Mouse (Mus musculus): Measurements from ENCODE around the gene Atp6v0b. TPM values are rescaled to one million over a fixed set of nuclear protein-coding genes. Genes with fewer than 3 reads are reported as not detected.

The Atp6v0b gene
- polyA plus RNA-seq, 1 experiment from 2014 or later: 263 TPM

GRCm38 (mm10) chr4:117884146-117884545, 3.0 kb downstream of the Atp6v0b start:
- H3K4me1 ChIP-seq (replicated peaks): peaks cover 60% of the 10 kb centered on the region
- H3K9me3 ChIP-seq: no peaks in the 10 kb centered on the region
- H3K4me3 ChIP-seq: peak overlapping the region; percentile 87
- H3K36me3 ChIP-seq: peaks cover 52% of the 10 kb centered on the region
- 89% methylated on average over 1 of the region's 1 CpGs for WGBS
- DNase-seq (ENCODE audit: low spot score): no peak
- peak overlapping the region; percentile 96; the same call in 1 of the 2 replicates for H3K27ac ChIP-seq
- H3K27me3 ChIP-seq (ENCODE audit: insufficient read depth, poor library complexity, severe bottlenecking): no peaks in the 10 kb centered on the region

GRCm38 (mm10) chr4:117882701-117883691, 4.1 kb downstream of the Atp6v0b start, which contains the start of gene B4galt2:
TSS of gene B4galt2 (minus strand) at chr4:117883487.
- Histone ChIP-seq H3K27ac (peak within 1 kb of the TSS; percentile 96), H3K4me1 (replicated peaks) (peaks cover 69% of the 10 kb centered on the region), H3K4me3 (peak within 1 kb of the TSS; percentile 87), H3K27me3 (ENCODE audit: insufficient read depth, poor library complexity, severe bottlenecking) (no peaks in the 10 kb centered on the region), H3K9me3 (no peaks in the 10 kb centered on the region), H3K36me3 (peaks cover 56% of the 10 kb centered on the region)
- WGBS: under 1% methylated on average over 95 of the region's 103 CpGs
- DNase-seq (ENCODE audit: low spot score): peak; percentile 68

- WGBS: 83% methylated on average over 5 of the region's 5 CpGs
- peaks cover 77% of the 10 kb centered on the region for H3K36me3 ChIP-seq
These were observed 8.4 kb downstream of the Atp6v0b start for GRCm38 (mm10) chr4:117878703-117879102.

GRCm38 (mm10) chr4:117878301-117878700, 8.8 kb downstream of the Atp6v0b start:
- Histone ChIP-seq H3K27ac (0 out of 2 replicates have a peak overlapping the region, but pooled peaks have one; percentile 18), H3K4me1 (replicated peaks) (peaks cover 37% of the 10 kb centered on the region), H3K36me3 (peaks cover 81% of the 10 kb centered on the region), H3K27me3 (ENCODE audit: insufficient read depth, poor library complexity, severe bottlenecking) (no peaks in the 10 kb centered on the region), H3K9me3 (no peaks in the 10 kb centered on the region), H3K4me3 (no peak overlapping the region)
- DNase-seq (ENCODE audit: low spot score): no peak
- WGBS: 78% methylated on average over 10 of the region's 10 CpGs

More at GRCm38 (mm10) chr4:117878703-117879102, 8.4 kb downstream of the Atp6v0b start:
- Histone ChIP-seq H3K9me3 (no peaks in the 10 kb centered on the region), H3K27ac (no peak overlapping the region), H3K4me3 (no peak overlapping the region), H3K27me3 (ENCODE audit: insufficient read depth, poor library complexity, severe bottlenecking) (no peaks in the 10 kb centered on the region), H3K4me1 (replicated peaks) (peaks cover 39% of the 10 kb centered on the region)
- no peak for DNase-seq (ENCODE audit: low spot score)

- Histone ChIP-seq H3K36me3 (peaks cover 55% of the 10 kb centered on the region), H3K4me1 (replicated peaks) (peaks cover 41% of the 10 kb centered on the region), H3K27me3 (ENCODE audit: insufficient read depth, poor library complexity, severe bottlenecking) (no peaks in the 10 kb centered on the region; the same call in none of the 2 replicates), H3K27ac (no peak overlapping the region), H3K4me3 (no peak overlapping the region), H3K9me3 (no peaks in the 10 kb centered on the region)
- no peak for DNase-seq (ENCODE audit: low spot score)
- 94% methylated on average over 9 of the region's 9 CpGs for WGBS
These were observed 13.5 kb downstream of the Atp6v0b start for GRCm38 (mm10) chr4:117873615-117874014.

GRCm38 (mm10) chr4:117872471-117872886, 14.7 kb downstream of the Atp6v0b start, which contains the start of gene Ccdc24:
TSS of gene Ccdc24 (minus strand) at chr4:117872557.
- Histone ChIP-seq H3K9me3 (no peaks in the 10 kb centered on the region), H3K27me3 (ENCODE audit: insufficient read depth, poor library complexity, severe bottlenecking) (peaks cover 7% of the 10 kb centered on the region), H3K4me3 (peak within 1 kb of the TSS; percentile 40), H3K36me3 (peaks cover 44% of the 10 kb centered on the region), H3K27ac (peak within 1 kb of the TSS; percentile 64), H3K4me1 (replicated peaks) (peaks cover 45% of the 10 kb centered on the region)
- 4% methylated on average over 14 of the region's 14 CpGs for WGBS
- DNase-seq (ENCODE audit: low spot score): peak; percentile 60

- peaks cover 49% of the 10 kb centered on the region for H3K4me1 ChIP-seq (replicated peaks)
- 66% methylated on average over 7 of the region's 7 CpGs for WGBS
- DNase-seq (ENCODE audit: low spot score): no peak
These were observed 15.3 kb downstream of the Atp6v0b start for GRCm38 (mm10) chr4:117871787-117872186.

GRCm38 (mm10) chr4:117870437-117870836, 16.7 kb downstream of the Atp6v0b start:
- DNase-seq (ENCODE audit: low spot score): no peak
- Histone ChIP-seq H3K4me1 (replicated peaks) (peaks cover 58% of the 10 kb centered on the region), H3K27ac (no peak overlapping the region), H3K9me3 (no peaks in the 10 kb centered on the region), H3K27me3 (ENCODE audit: insufficient read depth, poor library complexity, severe bottlenecking) (peaks cover 15% of the 10 kb centered on the region), H3K36me3 (peaks cover 24% of the 10 kb centered on the region), H3K4me3 (no peak overlapping the region)
- WGBS: 53% methylated on average over 1 of the region's 1 CpGs

More at GRCm38 (mm10) chr4:117871787-117872186, 15.3 kb downstream of the Atp6v0b start:
- no peak overlapping the region for H3K4me3 ChIP-seq
- H3K27ac ChIP-seq: no peak overlapping the region
- H3K27me3 ChIP-seq (ENCODE audit: insufficient read depth, poor library complexity, severe bottlenecking): peaks cover 14% of the 10 kb centered on the region
- H3K9me3 ChIP-seq: no peaks in the 10 kb centered on the region
- peaks cover 37% of the 10 kb centered on the region for H3K36me3 ChIP-seq

- Histone ChIP-seq H3K4me1 (replicated peaks) (peaks cover 59% of the 10 kb centered on the region), H3K4me3 (no peak overlapping the region), H3K27ac (no peak overlapping the region), H3K9me3 (no peaks in the 10 kb centered on the region), H3K27me3 (ENCODE audit: insufficient read depth, poor library complexity, severe bottlenecking) (peaks cover 15% of the 10 kb centered on the region), H3K36me3 (peaks cover 13% of the 10 kb centered on the region)
- 77% methylated on average over 9 of the region's 9 CpGs for WGBS
- DNase-seq (ENCODE audit: low spot score): no peak
These were observed 17.8 kb downstream of the Atp6v0b start for GRCm38 (mm10) chr4:117869317-117869716.

- DNase-seq (ENCODE audit: low spot score): peak; percentile 71
- peak overlapping the region; percentile 37; the same call in 1 of the 2 replicates for H3K27ac ChIP-seq
- peaks cover 15% of the 10 kb centered on the region for H3K27me3 ChIP-seq (ENCODE audit: insufficient read depth, poor library complexity, severe bottlenecking)
- peaks cover 57% of the 10 kb centered on the region for H3K4me1 ChIP-seq (replicated peaks)
- H3K36me3 ChIP-seq: no peaks in the 10 kb centered on the region
- H3K4me3 ChIP-seq: no peak overlapping the region
- 21% methylated on average over 24 of the region's 24 CpGs for WGBS
- no peaks in the 10 kb centered on the region for H3K9me3 ChIP-seq
These were observed 19.3 kb downstream of the Atp6v0b start for GRCm38 (mm10) chr4:117867823-117868222.

GRCm38 (mm10) chr4:117867000-117867399, 20.1 kb downstream of the Atp6v0b start:
- WGBS: 81% methylated on average over 6 of the region's 6 CpGs
- no peak overlapping the region for H3K4me3 ChIP-seq
- no peaks in the 10 kb centered on the region for H3K36me3 ChIP-seq
- peaks cover 15% of the 10 kb centered on the region for H3K27me3 ChIP-seq (ENCODE audit: insufficient read depth, poor library complexity, severe bottlenecking)
- no peaks in the 10 kb centered on the region for H3K9me3 ChIP-seq
- H3K4me1 ChIP-seq (replicated peaks): peaks cover 57% of the 10 kb centered on the region
- no peak overlapping the region for H3K27ac ChIP-seq
- no peak for DNase-seq (ENCODE audit: low spot score)

GRCm38 (mm10) chr4:117866083-117866482, 21.1 kb downstream of the Atp6v0b start:
- Histone ChIP-seq H3K9me3 (no peaks in the 10 kb centered on the region), H3K4me3 (no peak overlapping the region), H3K27me3 (ENCODE audit: insufficient read depth, poor library complexity, severe bottlenecking) (peaks cover 15% of the 10 kb centered on the region), H3K36me3 (no peaks in the 10 kb centered on the region), H3K4me1 (replicated peaks) (peaks cover 53% of the 10 kb centered on the region), H3K27ac (no peak overlapping the region)
- DNase-seq (ENCODE audit: low spot score): no peak
- WGBS: 61% methylated on average over 9 of the region's 9 CpGs

GRCm38 (mm10) chr4:117862823-117863222, 24.3 kb downstream of the Atp6v0b start:
- DNase-seq (ENCODE audit: low spot score): no peak
- Histone ChIP-seq H3K9me3 (no peaks in the 10 kb centered on the region), H3K4me1 (replicated peaks) (peaks cover 32% of the 10 kb centered on the region), H3K27ac (no peak overlapping the region), H3K4me3 (no peak overlapping the region), H3K36me3 (no peaks in the 10 kb centered on the region), H3K27me3 (ENCODE audit: insufficient read depth, poor library complexity, severe bottlenecking) (peaks cover 9% of the 10 kb centered on the region)
- 44% methylated on average over 4 of the region's 4 CpGs for WGBS

All from hindbrain, embryonic 10.5 days (tissue).